Mouse (Mus musculus) frontal cortex, postnatal 10 days (tissue): ENCODE measurements around the gene Stoml3.

Experiments
- DNase-seq, 2 experiments: peaks; one replicate each; pipeline ENCODE4 v3.0.0; 2022; ENCODE audit warnings: low spot score in 2 of 2, mixed read lengths in 1 of 2

Stoml3 gene

GRCm38 (mm10) chr3:53488353-53488752, at the start of gene Stoml3:
Gene Stoml3, plus strand, starts transcription at chr3:53488653.
- DNase-seq, result no peak

GRCm38 (mm10) chr3:53445540-53445939, 42.9 kb upstream of the Stoml3 start:
- DNase-seq, result no peak

DNA sequence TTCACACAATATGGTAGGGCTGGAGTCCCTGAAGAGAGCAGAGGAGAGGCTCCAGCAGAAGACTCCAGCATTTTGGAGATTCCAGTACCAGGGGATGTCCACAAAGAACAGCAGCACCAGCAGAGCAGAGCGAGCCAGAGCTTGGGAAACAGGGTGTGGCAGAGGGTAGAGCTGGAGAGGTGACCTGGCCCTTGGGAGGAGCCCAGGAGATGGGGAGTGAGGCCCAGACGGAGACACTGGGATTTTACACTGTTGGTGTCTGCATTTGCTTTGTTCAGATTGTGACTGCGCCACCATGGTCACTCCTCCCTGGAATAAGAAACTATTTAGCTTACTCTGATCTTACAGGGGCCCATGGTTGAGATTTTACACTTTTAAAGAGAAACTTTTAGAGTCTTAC, 41.7 kb upstream of the Stoml3 start:
- no peak for DNase-seq

GRCm38 (mm10) chr3:53448208-53448607, 40.2 kb upstream of the Stoml3 start:
- DNase-seq, result no peak

GRCm38 (mm10) chr3:53450666-53451065, 37.8 kb upstream of the Stoml3 start:
- peak; percentile 2 to 4 for DNase-seq

- DNase-seq, result no peak
These were observed 36.1 kb upstream of the Stoml3 start for GRCm38 (mm10) chr3:53452351-53452750.

DNA sequence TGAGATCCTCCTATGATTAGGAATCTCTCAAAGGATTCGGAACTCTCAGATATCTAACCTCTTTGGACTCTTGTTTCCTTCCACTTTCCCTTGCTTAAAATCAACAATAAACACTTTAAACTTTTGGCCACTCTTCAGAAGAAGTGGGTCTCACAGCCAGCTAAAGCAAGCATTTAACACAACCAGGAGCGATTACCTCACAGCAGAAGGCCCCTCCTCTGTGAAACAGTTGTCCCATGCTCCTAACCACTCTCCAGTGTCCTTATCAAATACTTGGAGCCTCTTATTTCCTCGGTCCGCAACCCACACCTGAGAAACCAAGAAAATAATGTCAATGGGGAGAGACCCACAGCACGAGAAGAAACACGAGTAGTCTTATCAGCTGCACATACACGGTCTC, 35.1 kb upstream of the Stoml3 start:
- DNase-seq, result no peak

DNA sequence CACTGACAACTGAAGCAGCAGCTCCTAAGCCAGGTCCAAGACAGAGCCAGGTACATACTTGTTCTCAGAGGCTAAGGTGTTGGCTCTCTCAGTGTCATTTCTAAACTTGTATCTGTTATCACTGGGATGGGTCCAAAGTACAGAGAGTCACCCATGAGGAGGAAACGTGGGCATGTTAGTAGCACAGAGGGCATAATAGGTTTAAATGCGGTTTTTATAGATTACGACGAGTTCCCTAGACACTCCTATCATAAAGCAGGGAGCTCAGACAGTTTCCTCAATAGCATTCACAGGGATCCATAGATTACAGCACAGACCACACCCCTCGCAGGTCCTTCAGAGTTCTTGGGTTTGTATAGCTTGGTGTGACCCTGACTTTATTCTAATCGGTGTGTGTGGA, 34.4 kb upstream of the Stoml3 start:
- DNase-seq, result no peak

DNA sequence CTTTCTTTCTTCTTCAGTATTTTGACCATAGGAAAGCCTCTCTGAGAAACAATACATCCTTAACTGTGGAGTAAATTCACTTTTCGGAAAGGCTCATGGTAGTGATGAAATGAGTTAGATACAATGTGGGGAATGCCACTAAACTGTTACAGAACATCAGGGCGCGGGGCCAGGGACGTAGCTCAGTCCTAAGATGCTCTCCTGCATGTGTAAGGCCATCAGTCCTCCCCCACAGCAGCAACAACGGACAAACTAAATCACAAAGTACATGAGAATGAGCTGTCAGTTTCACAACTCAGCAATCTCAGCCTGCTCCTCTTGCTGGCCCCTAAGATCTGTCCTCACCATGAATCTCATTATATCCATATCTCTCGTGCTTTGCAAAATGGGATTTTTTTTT, 33.9 kb upstream of the Stoml3 start:
- no peak for DNase-seq

- no peak for DNase-seq
These were observed 33.5 kb upstream of the Stoml3 start for GRCm38 (mm10) chr3:53454984-53455383.

DNA sequence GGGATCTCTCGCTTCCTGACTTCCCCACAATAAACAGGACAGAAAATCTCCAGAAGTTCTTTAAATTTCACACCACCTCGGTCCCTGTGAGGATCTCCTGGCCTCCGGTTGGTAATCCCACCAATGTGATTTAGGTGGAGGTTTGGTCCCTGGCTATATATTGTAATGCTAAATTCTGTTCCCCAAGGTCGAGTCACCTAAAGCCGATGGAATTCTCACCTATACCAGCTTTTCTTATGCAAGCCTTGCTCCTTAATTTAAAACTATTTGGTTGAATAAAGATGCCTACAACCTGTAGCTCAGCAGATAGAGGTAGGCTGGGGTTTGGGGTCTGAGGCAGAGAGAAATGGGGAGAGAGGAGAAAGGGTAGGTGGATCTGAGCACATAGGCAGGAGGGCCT, 30.7 kb upstream of the Stoml3 start:
- no peak for DNase-seq

GRCm38 (mm10) chr3:53460106-53460505, 28.3 kb upstream of the Stoml3 start:
- no peak for DNase-seq

GRCm38 (mm10) chr3:53462701-53463045, 25.8 kb upstream of the Stoml3 start:
- DNase-seq, result no peak

GRCm38 (mm10) chr3:53463046-53463764, 25.2 kb upstream of the Stoml3 start, which contains the start of the genes Nhlrc3 and Proser1:
Gene Nhlrc3, minus strand, starts transcription at chr3:53463332.
Gene Proser1, plus strand, starts transcription at chr3:53463666.
- peak; percentile 93 to 95 for DNase-seq

DNA sequence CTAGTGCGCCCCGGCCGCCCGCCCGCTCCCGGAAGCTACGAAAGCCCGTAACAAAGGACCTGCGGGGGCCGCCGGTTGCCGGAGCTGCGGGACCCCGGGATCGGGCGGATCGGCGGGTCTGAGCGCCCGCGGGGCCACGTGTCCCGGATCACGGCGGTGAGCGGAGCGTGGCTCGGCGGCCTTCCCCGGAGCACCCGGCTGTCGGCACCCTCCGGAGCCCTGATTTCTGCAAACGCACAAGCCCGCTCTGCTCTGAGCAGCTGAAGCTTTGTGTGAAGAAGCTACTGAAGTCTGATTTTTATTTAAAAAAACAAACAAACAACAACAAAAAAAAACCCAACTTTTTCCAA, 24.7 kb upstream of the Stoml3 start:
- DNase-seq, result no peak

DNA sequence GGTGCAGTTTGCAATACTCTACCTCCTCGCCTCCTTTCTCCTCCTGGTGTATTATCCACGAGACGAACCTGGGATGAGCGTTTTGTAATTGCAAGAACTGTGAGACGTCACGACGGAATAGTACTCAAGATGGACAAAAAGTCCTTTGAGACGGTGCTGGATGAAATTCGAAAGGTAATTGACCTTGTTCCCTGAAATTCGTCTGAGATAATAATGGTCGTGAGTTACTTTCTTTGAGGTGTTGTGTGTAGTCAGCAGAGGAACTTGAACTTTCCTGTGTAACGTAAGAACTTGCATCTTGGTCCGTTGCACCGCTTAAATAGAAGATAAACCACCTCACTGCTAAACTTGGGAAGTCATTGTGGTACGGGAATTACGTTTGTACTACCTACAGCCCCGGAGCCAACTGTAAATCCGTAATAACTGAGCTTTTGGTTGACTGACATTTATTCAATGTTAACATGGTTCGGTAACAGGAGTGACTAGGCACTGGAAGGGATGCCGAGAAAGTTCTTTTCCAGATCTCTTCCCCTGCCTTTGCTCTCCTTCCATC, 24.2 kb upstream of the Stoml3 start:
- DNase-seq, result no peak

DNA sequence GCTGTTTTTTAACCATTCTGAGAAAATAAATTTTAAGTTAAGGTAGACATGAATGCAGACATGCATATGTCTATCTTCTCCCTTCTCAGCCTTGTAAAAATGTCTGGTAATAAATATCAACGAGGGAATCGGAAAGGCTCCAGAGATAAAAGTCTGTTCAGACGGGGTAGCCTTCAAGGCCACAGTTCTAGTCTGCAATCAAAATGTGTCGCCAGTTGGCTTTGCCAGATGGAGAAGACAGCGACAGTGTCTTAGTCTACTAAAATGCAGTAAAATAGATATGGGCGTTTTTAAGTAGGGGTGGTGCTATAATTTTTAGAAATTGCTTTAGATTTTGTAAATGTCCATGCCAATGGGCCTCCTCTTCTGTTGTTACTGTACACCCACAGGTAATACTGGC, 23.1 kb upstream of the Stoml3 start:
- DNase-seq, result no peak

- DNase-seq, result no peak
These were observed 22.0 kb upstream of the Stoml3 start for GRCm38 (mm10) chr3:53466481-53466880.

DNA sequence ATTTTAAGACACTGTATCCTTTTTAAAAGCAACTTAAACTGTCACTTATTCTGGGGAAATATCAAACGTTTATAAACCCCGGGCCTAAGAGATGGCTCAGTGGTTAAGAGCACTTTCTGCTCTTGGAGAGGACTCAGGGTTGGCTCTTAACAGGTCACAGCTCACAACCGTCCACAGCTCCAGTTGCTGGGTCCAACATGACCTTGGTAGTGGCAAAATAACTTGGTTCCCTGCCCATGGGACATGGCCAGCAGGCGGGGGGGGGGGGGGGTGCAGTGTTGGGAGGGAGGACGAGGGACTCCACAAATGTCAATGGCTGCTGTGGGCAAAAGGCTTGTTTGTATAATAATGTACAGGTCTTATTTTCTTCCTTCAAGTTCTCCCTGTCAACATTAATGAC, 21.1 kb upstream of the Stoml3 start:
- DNase-seq, result no peak

- no peak for DNase-seq
These were observed 18.8 kb upstream of the Stoml3 start for GRCm38 (mm10) chr3:53469650-53470049.

GRCm38 (mm10) chr3:53472061-53472460, 16.4 kb upstream of the Stoml3 start:
- no peak for DNase-seq

DNA sequence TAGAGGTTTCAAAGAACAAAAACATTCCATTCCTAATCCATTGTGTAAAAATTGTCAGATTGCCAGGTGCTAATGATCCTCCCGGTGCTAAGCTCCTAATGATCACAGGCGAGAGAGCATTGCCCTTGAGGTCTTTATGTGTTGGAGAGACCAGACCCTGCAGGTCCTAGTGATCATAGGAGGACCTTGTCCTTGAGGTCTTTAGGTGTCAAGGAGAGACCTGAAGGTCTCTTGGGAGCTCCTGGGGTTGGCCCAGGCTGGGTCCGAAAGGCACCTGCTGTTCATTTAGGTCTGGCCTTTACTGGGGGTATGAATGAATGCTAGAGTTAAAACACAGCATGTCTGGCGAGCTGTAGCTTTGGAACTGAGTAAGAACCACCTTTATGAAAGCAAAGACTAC, 14.3 kb upstream of the Stoml3 start:
- DNase-seq, result no peak

DNA sequence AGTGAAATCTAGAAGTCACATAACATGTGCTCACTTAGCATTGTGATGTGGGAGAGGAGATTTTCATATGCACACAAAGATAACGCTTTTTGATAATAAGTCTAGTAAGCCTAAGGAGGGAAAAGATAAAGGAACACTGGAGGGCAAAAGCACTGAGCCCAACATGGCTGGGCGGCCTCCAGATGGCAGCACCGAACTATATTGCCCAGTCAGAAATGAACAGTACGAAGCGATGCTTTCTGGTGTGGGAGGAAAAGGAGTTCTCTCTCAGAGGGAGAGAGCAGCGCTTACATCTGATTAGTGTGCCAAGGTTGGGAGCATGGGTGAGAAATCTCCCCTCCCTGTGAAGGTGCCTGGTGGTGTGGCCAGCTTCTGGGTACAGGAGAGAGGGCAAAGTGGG, 12.6 kb upstream of the Stoml3 start:
- peak in 1 of 2 experiments; percentile 47 for DNase-seq

DNA sequence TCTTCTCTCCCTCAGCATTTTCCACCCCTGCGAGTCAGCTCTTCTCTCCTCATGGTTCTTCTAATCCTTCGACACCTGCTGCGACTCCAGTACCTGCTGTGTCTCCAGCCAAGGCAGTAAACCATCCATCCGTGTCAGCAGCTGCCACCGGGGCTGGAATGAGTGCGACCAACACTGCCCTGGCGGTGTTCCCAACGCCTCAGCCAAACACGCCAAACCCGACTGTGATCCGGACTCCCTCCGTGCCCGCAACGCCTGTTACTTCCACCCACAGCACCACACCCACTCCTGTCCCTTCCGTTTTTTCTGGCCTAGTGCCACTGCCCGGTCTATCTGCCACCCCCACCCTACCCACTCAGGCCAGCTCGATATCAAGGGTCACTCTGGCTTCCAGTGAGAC, 11.0 kb upstream of the Stoml3 start:
- DNase-seq, result no peak
